Mouse (Mus musculus): ENCODE data around the gene Gpc5.

- no peak for TF ChIP-seq ZNF384 (IDR thresholded peaks at IDR 0.05; ENCODE audit: low read depth, low read length)
- TF ChIP-seq ZC3H11A (IDR thresholded peaks at IDR 0.05; ENCODE audit: borderline replicate concordance, low read depth, low read length), result no peak
- TF ChIP-seq HCFC1 (IDR thresholded peaks at IDR 0.05; ENCODE audit: borderline replicate concordance, insufficient read depth, low read length), result no peak
Observed at GRCm38 (mm10) chr14:115047990-115048862, 43.8 kb upstream of the Gpc5 start.
